ENCODE assay signal across 8 mouse cellular contexts in genomic region chr14:34674229-34674791, GRCm38 (mm10). TPM values are rescaled to one million over a fixed set of nuclear protein-coding genes. Genes with fewer than 3 reads are reported as not detected.
DNase-seq lines count a peak whose midpoint lies in the region; ATAC-seq and TF ChIP-seq lines count a peak whose summit lies in the region.

No protein-coding gene starts in this region.

- WGBS in intestine, embryonic 14.5 days, result under 1% methylated on average over 52 of the region's 52 CpGs
- under 1% methylated on average over 50 of the region's 52 CpGs for WGBS in midbrain, postnatal 0 days
- WGBS in stomach, embryonic 15.5 days, result under 1% methylated on average over 35 of the region's 52 CpGs

- peaks cover 5% of the 10 kb centered on the region; the same call in 1 of the 2 replicates for H3K4me1 ChIP-seq in intestine, embryonic 14.5 days (replicated peaks; ENCODE audit: control insufficient read depth, insufficient read depth, low read length)
- H3K4me1 ChIP-seq in midbrain, postnatal 0 days (ENCODE audit: insufficient read depth, low read length), result 0 out of 2 replicates have a peak, but pooled peaks cover 8% of the 10 kb centered on the region
- no peaks in the 10 kb centered on the region for H3K4me1 ChIP-seq in stomach, embryonic 15.5 days

- peak overlapping the region; percentile 68 for H3K4me2 ChIP-seq in intestine, embryonic 14.5 days (ENCODE audit: low read length)
- peak overlapping the region; percentile 94 for H3K4me2 ChIP-seq in midbrain, postnatal 0 days (ENCODE audit: low read depth, low read length, poor library complexity, severe bottlenecking)
- H3K4me2 ChIP-seq in stomach, embryonic 15.5 days, result peak overlapping the region; percentile 58

- H3K36me3 ChIP-seq in intestine, embryonic 14.5 days (ENCODE audit: control insufficient read depth, insufficient read depth, low read length), result peaks cover 15% of the 10 kb centered on the region
- H3K36me3 ChIP-seq in midbrain, postnatal 0 days (ENCODE audit: insufficient read depth, low read length), result no peaks in the 10 kb centered on the region
- no peaks in the 10 kb centered on the region for H3K36me3 ChIP-seq in stomach, embryonic 15.5 days

- peak overlapping the region; percentile 82 for H3K4me3 ChIP-seq in intestine, embryonic 14.5 days (ENCODE audit: low read depth, low read length)
- H3K4me3 ChIP-seq in midbrain, postnatal 0 days (ENCODE audit: low read depth, low read length), result peak overlapping the region; percentile 92
- H3K4me3 ChIP-seq in stomach, embryonic 15.5 days (replicated peaks), result peak overlapping the region; percentile 100

- peak; percentile 32 for ATAC-seq in intestine, embryonic 14.5 days (replicated peaks; ENCODE audit: low FRiP score, low TSS enrichment, low read depth)
- ATAC-seq in midbrain, postnatal 0 days (ENCODE audit: low FRiP score), result no peak; the same call in 1 of the 2 replicates
- ATAC-seq in stomach, embryonic 15.5 days (ENCODE audit: insufficient read depth, low FRiP score, low read depth), result peak; percentile 7; the same call in 1 of the 2 replicates

- no peaks in the 10 kb centered on the region for H3K27me3 ChIP-seq in intestine, embryonic 14.5 days (replicated peaks; ENCODE audit: control insufficient read depth, insufficient read depth, low read length)
- H3K27me3 ChIP-seq in midbrain, postnatal 0 days (ENCODE audit: insufficient read depth, low read length), result no peaks in the 10 kb centered on the region
- H3K27me3 ChIP-seq in stomach, embryonic 15.5 days (replicated peaks), result no peaks in the 10 kb centered on the region

- peak; percentile 26 to 33 for DNase-seq in left cerebral cortex, adult 18-20 months (ENCODE audit: low spot score in 2 of 2)
- DNase-seq in left cerebral cortex, adult 11 months (ENCODE audit: low spot score), result no peak
- peak; percentile 67 to 73 for DNase-seq in cerebellum, postnatal 10 days
- DNase-seq in gastrocnemius, adult 8-10 months (ENCODE audit: low spot score in 2 of 2), result peak; percentile 6 to 35
- DNase-seq in intestine, embryonic 14.5 days (ENCODE audit: low spot score), result peak; percentile 81
- DNase-seq in liver, result peak; percentile 72
- peak; percentile 6 for DNase-seq in midbrain, postnatal 0 days (ENCODE audit: low spot score)

- peak overlapping the region; percentile 94 for H3K9ac ChIP-seq in intestine, embryonic 14.5 days (ENCODE audit: low read length)
- H3K9ac ChIP-seq in midbrain, postnatal 0 days (replicated peaks; ENCODE audit: low read length, poor library complexity, severe bottlenecking), result peak overlapping the region; percentile 89
- H3K9ac ChIP-seq in stomach, embryonic 15.5 days, result peak overlapping the region; percentile 95

- peak overlapping the region; percentile 84 for H3K27ac ChIP-seq in intestine, embryonic 14.5 days (ENCODE audit: low read depth)
- H3K27ac ChIP-seq in midbrain, postnatal 0 days (ENCODE audit: low read depth, low read length), result peak overlapping the region; percentile 93
- peak overlapping the region; percentile 94 for H3K27ac ChIP-seq in stomach, embryonic 15.5 days

- TF ChIP-seq CTCF in midbrain, postnatal 0 days (IDR thresholded peaks at IDR 0.05), result no peak

- H3K9me3 ChIP-seq in intestine, embryonic 14.5 days (ENCODE audit: control insufficient read depth, low read length), result no peaks in the 10 kb centered on the region
- no peaks in the 10 kb centered on the region for H3K9me3 ChIP-seq in midbrain, postnatal 0 days (ENCODE audit: low read length)
- H3K9me3 ChIP-seq in stomach, embryonic 15.5 days, result no peaks in the 10 kb centered on the region

RNA-seq across cellular contexts. Expression of gene Wapl, which starts 0.6 kb away (rescaled TPM):
- 10 to 100 TPM; 44.7 to 46.0 TPM for total RNA-seq in left cerebral cortex, adult 18-20 months (2021)
- 10 to 100 TPM; 39.1 to 42.1 (median 41.5) TPM for total RNA-seq in gastrocnemius, adult 8-10 months (2022)
- polyA plus RNA-seq in intestine, embryonic 14.5 days (2014; fragmentation: Nextera tagmentation; extraction: Ambion mirVana), result 29.4 and 29.7 TPM in 2 replicates
- total RNA-seq in midbrain, postnatal 0 days (2014; rRNA removed), result 14.8 and 23.7 TPM in 2 replicates
- 8.8 and 9.9 TPM in 2 replicates for polyA plus RNA-seq in midbrain, postnatal 0 days (2015; fragmentation: Nextera tagmentation; extraction: Ambion mirVana)
- 28.5 and 28.8 TPM in 2 replicates for polyA plus RNA-seq in stomach, embryonic 15.5 days (2015; fragmentation: Nextera tagmentation; extraction: Ambion mirVana)
